Mouse (Mus musculus): ENCODE data around the gene Smtn. TPM values are rescaled to one million over a fixed set of nuclear protein-coding genes. Genes with fewer than 3 reads are reported as not detected.

Smtn gene
- total RNA-seq, 2 experiments from 2014 or later, result 7.7 to 8.2 TPM

GRCm38 (mm10) chr11:3548564-3549295, 8.3 kb upstream of the Smtn start:
- no peak for DNase-seq (ENCODE audit: low spot score in 2 of 2)

- DNase-seq (ENCODE audit: low spot score in 2 of 2), result no peak
Measured at GRCm38 (mm10) chr11:3547969-3548368, 7.6 kb upstream of the Smtn start.

GRCm38 (mm10) chr11:3547047-3547446, 6.6 kb upstream of the Smtn start:
- no peak for DNase-seq (ENCODE audit: low spot score in 2 of 2)

GRCm38 (mm10) chr11:3546242-3546562, 5.8 kb upstream of the Smtn start:
- DNase-seq (ENCODE audit: low spot score in 2 of 2), result no peak

GRCm38 (mm10) chr11:3545531-3546241, 5.3 kb upstream of the Smtn start:
- no peak for DNase-seq (ENCODE audit: low spot score in 2 of 2)

- DNase-seq (ENCODE audit: low spot score in 2 of 2), result no peak
Measured at GRCm38 (mm10) chr11:3544409-3544808, 4.0 kb upstream of the Smtn start.

- DNase-seq (ENCODE audit: low spot score in 2 of 2), result no peak
Measured at GRCm38 (mm10) chr11:3543001-3543400, 2.6 kb upstream of the Smtn start.

- DNase-seq (ENCODE audit: low spot score in 2 of 2), result no peak
Measured at GRCm38 (mm10) chr11:3541932-3542331, 1.5 kb upstream of the Smtn start.

- DNase-seq (ENCODE audit: low spot score in 2 of 2), result no peak
Measured at GRCm38 (mm10) chr11:3539826-3540196, 601 bp downstream of the Smtn start.

GRCm38 (mm10) chr11:3539111-3539825, 1.1 kb downstream of the Smtn start:
- peak; percentile 80 to 95 for DNase-seq (ENCODE audit: low spot score in 2 of 2)

- DNase-seq (ENCODE audit: low spot score in 2 of 2), result no peak
Measured at GRCm38 (mm10) chr11:3538341-3538740, 2.1 kb downstream of the Smtn start.

GRCm38 (mm10) chr11:3537711-3538110, 2.7 kb downstream of the Smtn start:
- no peak for DNase-seq (ENCODE audit: low spot score in 2 of 2)

GRCm38 (mm10) chr11:3536745-3537333, 3.6 kb downstream of the Smtn start:
- DNase-seq (ENCODE audit: low spot score in 2 of 2), result no peak

GRCm38 (mm10) chr11:3536082-3536481, 4.3 kb downstream of the Smtn start:
- DNase-seq (ENCODE audit: low spot score in 2 of 2), result no peak

GRCm38 (mm10) chr11:3535406-3535986, 4.9 kb downstream of the Smtn start:
- DNase-seq (ENCODE audit: low spot score in 2 of 2), result peak; percentile 89 to 95

- DNase-seq (ENCODE audit: low spot score in 2 of 2), result no peak
Measured at GRCm38 (mm10) chr11:3534956-3535355, 5.5 kb downstream of the Smtn start.

- no peak for DNase-seq (ENCODE audit: low spot score in 2 of 2)
Measured at GRCm38 (mm10) chr11:3533406-3533932, 6.9 kb downstream of the Smtn start.

GRCm38 (mm10) chr11:3532101-3532931, 8.1 kb downstream of the Smtn start:
- DNase-seq (ENCODE audit: low spot score in 2 of 2), result no peak

- DNase-seq (ENCODE audit: low spot score in 2 of 2), result peak in 1 of 2 experiments; percentile 52
Measured at GRCm38 (mm10) chr11:3531634-3532033, 8.8 kb downstream of the Smtn start.

GRCm38 (mm10) chr11:3530731-3531130, 9.7 kb downstream of the Smtn start:
- no peak for DNase-seq (ENCODE audit: low spot score in 2 of 2)

Measured in layer of hippocampus, adult 18-20 months (tissue).